12 mouse cellular contexts compared by ENCODE assay signal in the genomic region with DNA sequence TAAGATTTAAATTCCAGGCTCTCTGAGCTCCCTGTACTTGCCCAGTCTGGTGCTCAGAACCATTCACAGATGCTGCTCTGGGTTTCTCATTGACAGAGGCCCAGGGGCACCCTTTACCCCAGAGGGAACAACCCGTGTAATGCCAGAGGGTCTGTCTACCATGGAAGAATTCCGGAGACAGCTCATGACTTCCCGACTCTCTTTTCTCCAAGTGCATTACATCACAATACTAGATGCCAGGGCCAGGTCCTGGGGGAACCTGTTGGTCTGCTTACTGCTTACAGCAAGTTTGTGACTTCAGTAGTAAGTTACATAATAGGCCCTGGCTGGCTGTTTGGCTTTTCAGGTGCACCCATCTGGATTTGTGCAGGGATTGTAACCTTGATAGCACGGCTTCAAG. TPM values are rescaled to one million over a fixed set of nuclear protein-coding genes. Genes with fewer than 3 reads are reported as not detected.
DNase-seq lines count a peak whose midpoint lies in the region; ATAC-seq and TF ChIP-seq lines count a peak whose summit lies in the region.
"Had no signal": no experiment of that assay in that cellular context is flagged by ENCODE, and none has a peak within 500 bp of the region (broad histone marks: within the 10 kb centered on the region; RNA-seq: fewer than 3 reads in every experiment).

No protein-coding gene starts in this region.

- H3K27ac ChIP-seq in embryonic facial prominence, embryonic 14.5 days (replicated peaks; ENCODE audit: low read depth, low read length), result no peak overlapping the region
- peak overlapping the region; percentile 40; the same call in 1 of the 2 replicates for H3K27ac ChIP-seq in kidney, postnatal 0 days
- no peak overlapping the region for H3K27ac ChIP-seq in intestine, embryonic 16.5 days (ENCODE audit: low read length)

- ATAC-seq in Patski, result peak; percentile 46
- peak; percentile 37; the same call in 1 of the 2 replicates for ATAC-seq in embryonic facial prominence, embryonic 14.5 days (ENCODE audit: low read depth)
- peak; percentile 53 for ATAC-seq in kidney, postnatal 0 days (replicated peaks; ENCODE audit: low FRiP score, low read depth)
- no peak for ATAC-seq in cerebellum, adult (ENCODE audit: insufficient number of reproducible peaks, low FRiP score, low TSS enrichment)
- ATAC-seq in intestine, embryonic 16.5 days, result no peak
- ATAC-seq: midbrain, embryonic 16.5 days had no signal

- no peak for TF ChIP-seq CTCF in Patski (IDR thresholded peaks at IDR 0.05)
- TF ChIP-seq CTCF in kidney, postnatal 0 days (IDR thresholded peaks at IDR 0.05; ENCODE audit: low read depth), result no peak

- in situ Hi-C loops in Patski (cut with MboI; ENCODE audit: low pct_unique_long_range_greater_than_20kb), result no loop called here

- DNase-seq in Patski (ENCODE audit: low read depth, low spot score), result no peak
- DNase-seq in embryonic facial prominence, embryonic 14.5 days (ENCODE audit: low spot score), result peak; percentile 68
- no peak for DNase-seq in kidney, postnatal 0 days (ENCODE audit: low spot score)
- peak; percentile 29 for DNase-seq in lung, postnatal 14 days
- DNase-seq in cerebellum, adult 9-10 months, result no peak
- DNase-seq: cerebellum, postnatal 10 days; heart, postnatal 10 days; spleen, adult 18-20 months had no signal

- POLR2A ChIA-PET in Patski (lab: Charles Lee), result no interaction called here

- no peaks in the 10 kb centered on the region for H3K4me1 ChIP-seq in embryonic facial prominence, embryonic 14.5 days (ENCODE audit: control insufficient read depth, insufficient read depth, low read length)
- H3K4me1 ChIP-seq in kidney, postnatal 0 days (replicated peaks; ENCODE audit: insufficient read depth, low read length), result 0 out of 2 replicates have a peak, but pooled peaks cover 2% of the 10 kb centered on the region
- H3K4me1 ChIP-seq in intestine, embryonic 16.5 days (ENCODE audit: control insufficient read depth, insufficient read depth, low read length), result no peaks in the 10 kb centered on the region

- no peaks in the 10 kb centered on the region for H3K27me3 ChIP-seq in Patski
- H3K27me3 ChIP-seq in embryonic facial prominence, embryonic 14.5 days (replicated peaks; ENCODE audit: control insufficient read depth, insufficient read depth, low read length), result no peaks in the 10 kb centered on the region
- no peaks in the 10 kb centered on the region for H3K27me3 ChIP-seq in kidney, postnatal 0 days (ENCODE audit: insufficient read depth, low read length)
- no peaks in the 10 kb centered on the region for H3K27me3 ChIP-seq in intestine, embryonic 16.5 days (replicated peaks; ENCODE audit: control insufficient read depth, insufficient read depth, low read length)

- no peak overlapping the region for H3K4me2 ChIP-seq in embryonic facial prominence, embryonic 14.5 days (ENCODE audit: low read depth, low read length)
- H3K4me2 ChIP-seq in kidney, postnatal 0 days (ENCODE audit: low read length), result no peak overlapping the region
- no peak overlapping the region for H3K4me2 ChIP-seq in intestine, embryonic 16.5 days (ENCODE audit: low read depth, low read length)
- H3K4me2 ChIP-seq: liver, embryonic 11.5 days had no signal

- H3K9me3 ChIP-seq in embryonic facial prominence, embryonic 14.5 days (ENCODE audit: control insufficient read depth, low read length), result no peaks in the 10 kb centered on the region
- H3K9me3 ChIP-seq in kidney, postnatal 0 days (replicated peaks; ENCODE audit: low read length), result no peaks in the 10 kb centered on the region
- H3K9me3 ChIP-seq in intestine, embryonic 16.5 days (ENCODE audit: control insufficient read depth, low read length), result no peaks in the 10 kb centered on the region

- H3K9ac ChIP-seq in embryonic facial prominence, embryonic 14.5 days (ENCODE audit: low read depth, low read length), result no peak overlapping the region
- no peak overlapping the region for H3K9ac ChIP-seq in kidney, postnatal 0 days (ENCODE audit: low read depth, low read length)
- no peak overlapping the region for H3K9ac ChIP-seq in intestine, embryonic 16.5 days (ENCODE audit: low read depth, low read length)

- H3K4me3 ChIP-seq in embryonic facial prominence, embryonic 14.5 days (ENCODE audit: low read depth, low read length), result no peak overlapping the region
- H3K4me3 ChIP-seq in kidney, postnatal 0 days (replicated peaks; ENCODE audit: low read depth, low read length), result no peak overlapping the region
- H3K4me3 ChIP-seq in intestine, embryonic 16.5 days (ENCODE audit: low read length), result no peak overlapping the region

- 60% methylated on average over 4 of the region's 4 CpGs for WGBS in embryonic facial prominence, embryonic 14.5 days
- WGBS in kidney, postnatal 0 days, result 48% methylated on average over 4 of the region's 4 CpGs
- WGBS in intestine, embryonic 16.5 days, result 60% methylated on average over 4 of the region's 4 CpGs

- H3K36me3 ChIP-seq in embryonic facial prominence, embryonic 14.5 days (ENCODE audit: control insufficient read depth, insufficient read depth, low read length), result no peaks in the 10 kb centered on the region
- H3K36me3 ChIP-seq in kidney, postnatal 0 days (ENCODE audit: insufficient read depth, low read length), result no peaks in the 10 kb centered on the region
- H3K36me3 ChIP-seq in intestine, embryonic 16.5 days (ENCODE audit: control insufficient read depth, insufficient read depth, low read length), result no peaks in the 10 kb centered on the region

- CTCF ChIA-PET in Patski (lab: Charles Lee), result interaction anchor here (1.2 kb wide), 1 partner anchor 11 kb away, joined by 4 read pairs; no protein-coding TSS in a partner anchor

RNA-seq across cellular contexts. Expression of gene Afdn, which starts 45.7 kb away (rescaled TPM):
- polyA plus RNA-seq in Patski (2021), result 167 TPM
- 65.8 and 69.3 TPM in 2 replicates for polyA plus RNA-seq in embryonic facial prominence, embryonic 14.5 days (2014; fragmentation: Nextera tagmentation; extraction: Ambion mirVana)
- 96.4 and 102 TPM in 2 replicates for polyA plus RNA-seq in kidney, postnatal 0 days (2015; fragmentation: Nextera tagmentation; extraction: Ambion mirVana)
- 29.3 and 39.5 TPM in 2 replicates for polyA plus RNA-seq in intestine, embryonic 16.5 days (2015; fragmentation: Nextera tagmentation; extraction: Ambion mirVana)

RNA-seq across cellular contexts. Expression of gene Tcte2, which starts 47.0 kb away (rescaled TPM):
- 4.1 TPM for polyA plus RNA-seq in Patski (2021)
- polyA plus RNA-seq in embryonic facial prominence, embryonic 14.5 days (2014; fragmentation: Nextera tagmentation; extraction: Ambion mirVana), result 3.2 and 4.6 TPM in 2 replicates
- 3.3 and 4.1 TPM in 2 replicates for polyA plus RNA-seq in kidney, postnatal 0 days (2015; fragmentation: Nextera tagmentation; extraction: Ambion mirVana)
- 4.0 and 4.1 TPM in 2 replicates for polyA plus RNA-seq in intestine, embryonic 16.5 days (2015; fragmentation: Nextera tagmentation; extraction: Ambion mirVana)

Comparison
In these comparisons a context has a peak if more than half of its experiments do, and no peak if none do; other contexts are left out.
1. ATAC-seq: peak in Patski (single experiment), embryonic facial prominence, embryonic 14.5 days (single experiment) and kidney, postnatal 0 days (single experiment); none in cerebellum, adult (single experiment) and intestine, embryonic 16.5 days (single experiment).
2. DNase-seq: peak in embryonic facial prominence, embryonic 14.5 days (single experiment) and lung, postnatal 14 days (single experiment); none in Patski (single experiment), kidney, postnatal 0 days (single experiment) and cerebellum, adult 9-10 months (single experiment).